Mouse (Mus musculus): ENCODE results near the gene Atp6v1e1.

DNA sequence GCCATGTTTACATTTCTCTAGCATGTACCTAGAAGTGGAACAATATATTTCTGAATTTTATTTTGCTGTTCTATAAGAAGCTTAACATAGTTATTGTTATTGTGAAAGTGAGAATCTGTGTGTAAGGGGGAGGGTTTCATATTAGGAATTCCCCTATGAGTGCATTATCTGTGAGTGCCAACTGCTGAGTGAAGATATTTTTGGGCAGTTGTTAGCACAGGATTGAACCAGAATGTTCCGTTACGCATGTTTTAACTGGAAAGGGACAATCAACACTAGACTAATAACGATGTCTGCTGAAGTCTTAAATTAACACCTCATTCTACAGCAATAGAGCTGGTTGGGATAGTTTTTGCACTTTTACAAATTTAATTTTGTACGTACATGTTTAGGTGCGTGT, 19.2 kb upstream of the Atp6v1e1 start:
- TF ChIP-seq CTCF (IDR thresholded peaks at IDR 0.05; ENCODE audit: low read depth, low read length) (no peak), POLR2A (IDR thresholded peaks at IDR 0.05; ENCODE audit: borderline replicate concordance, low read depth, low read length) (no peak)

Measured in bone marrow macrophage, adult 2 months (primary cell).